Mouse (Mus musculus) megakaryocyte, embryonic 14.5 days (primary cell): ENCODE data around the gene Mettl27. TPM values are rescaled to one million over a fixed set of nuclear protein-coding genes. Genes with fewer than 3 reads are reported as not detected.
"Not testable (repeated sequence)": the region's sequence is repeated elsewhere in the genome, so short reads cannot be mapped to it uniquely, and the experiment has no call there.

Source experiments
- H3K27me3 ChIP-seq: replicated peaks from 2 replicates; pipeline ENCODE3; 2012; ENCODE audit warnings: inconsistent platforms
- H3K36me3 ChIP-seq: replicated peaks from 2 replicates; pipeline ENCODE3; 2012; ENCODE audit warnings: low read length, inconsistent platforms, mixed read lengths
- H3K4me1 ChIP-seq: 2 replicates; pipeline ENCODE4 v1.6.1; 2012; ENCODE audit warnings: inconsistent platforms
- H3K4me3 ChIP-seq: replicated peaks from 2 replicates; pipeline ENCODE3; 2012; ENCODE audit warnings: moderate library complexity, mild to moderate bottlenecking, inconsistent platforms
- H3K9me3 ChIP-seq: 2 replicates; pipeline ENCODE4 v1.6.1; 2012; ENCODE audit warnings: inconsistent platforms
- FLI1 ChIP-seq: IDR thresholded peaks from 2 replicates; pipeline ENCODE4 v1.6.1; 2012; ENCODE audit warnings: low read length, inconsistent platforms, mixed read lengths
- GATA1 ChIP-seq: IDR thresholded peaks from 3 replicates; pipeline ENCODE4 v1.6.1; 2012; ENCODE audit warnings: mixed read lengths, low read length, inconsistent platforms, borderline replicate concordance
- polyA plus RNA-seq: library from polyadenylated mRNA; stranded (reverse); fragments of >175 nt; gene quantifications from 2 replicates; pipeline ENCODE4 v1.2.3, GENCODE M21; 2012; ENCODE audit warnings: low replicate concordance; ENCODE audit not compliant: insufficient read depth

The Mettl27 gene
- polyA plus RNA-seq, 1 experiment, result 34.3 TPM

GRCm38 (mm10) chr5:134934666-134935065 lies 2.5 kb downstream of the Mettl27 start:
- H3K27me3 ChIP-seq, result no peaks in the 10 kb centered on the region
- peaks cover 50% of the 10 kb centered on the region for H3K36me3 ChIP-seq
- TF ChIP-seq FLI1 (no peak), GATA1 (no peak)
- no peaks in the 10 kb centered on the region for H3K9me3 ChIP-seq
- no peak overlapping the region for H3K4me3 ChIP-seq
- H3K4me1 ChIP-seq, result peaks cover 74% of the 10 kb centered on the region

DNA sequence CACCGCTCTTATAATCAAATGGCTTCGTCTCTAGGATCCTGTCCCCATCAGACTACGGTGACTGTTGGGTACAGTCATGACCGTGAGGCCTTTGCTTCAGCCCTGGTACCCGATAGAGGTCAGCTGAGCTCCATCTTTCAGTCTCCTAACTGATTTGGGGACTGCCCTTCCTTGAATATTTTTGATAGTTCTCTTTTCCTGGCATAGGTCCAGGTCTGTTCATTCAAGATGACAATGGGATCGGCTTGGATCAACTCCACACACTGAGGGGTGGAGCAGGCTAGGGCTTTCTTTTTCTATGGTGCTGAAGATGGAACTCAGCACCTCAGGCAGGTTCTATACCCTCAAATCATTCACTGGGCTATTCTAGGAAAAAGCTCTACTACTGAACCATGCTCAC lies 3.9 kb downstream of the Mettl27 start:
- TF ChIP-seq GATA1 (no peak), FLI1 (no peak)
- H3K36me3 ChIP-seq, result peaks cover 61% of the 10 kb centered on the region
- no peaks in the 10 kb centered on the region for H3K9me3 ChIP-seq
- no peak overlapping the region for H3K4me3 ChIP-seq
- H3K4me1 ChIP-seq, result peaks cover 77% of the 10 kb centered on the region
- H3K27me3 ChIP-seq, result no peaks in the 10 kb centered on the region

DNA sequence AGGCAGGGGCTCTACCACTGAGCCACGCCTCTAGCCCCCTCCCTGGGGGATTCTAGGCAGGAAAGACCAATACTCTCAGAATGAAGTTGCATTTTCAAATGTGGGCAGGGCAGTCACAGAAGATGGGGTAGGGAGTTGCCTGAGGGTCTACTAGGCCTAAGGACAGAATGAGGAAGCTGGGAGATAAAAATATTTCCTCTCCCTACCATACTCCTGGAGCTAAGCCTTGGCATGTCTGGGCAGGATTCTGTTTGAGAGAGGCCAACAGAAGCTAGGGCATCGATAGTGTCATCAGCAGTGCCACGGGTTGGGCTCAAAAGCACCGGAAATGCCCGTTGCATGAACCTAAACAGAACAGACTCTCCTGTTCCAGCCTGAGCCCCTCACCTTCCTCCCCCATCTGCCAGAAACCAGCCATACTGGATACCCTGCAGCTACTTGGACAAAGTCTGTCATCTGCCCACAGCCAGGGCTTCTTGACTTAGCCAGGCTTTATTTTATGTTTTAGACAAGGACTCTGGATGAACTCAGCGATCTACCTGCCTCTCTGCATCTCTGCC lies 4.5 kb downstream of the Mettl27 start:
- Histone ChIP-seq H3K9me3 (no peaks in the 10 kb centered on the region), H3K36me3 (peaks cover 67% of the 10 kb centered on the region), H3K4me1 (peaks cover 74% of the 10 kb centered on the region), H3K27me3 (no peaks in the 10 kb centered on the region), H3K4me3 (no peak overlapping the region)
- TF ChIP-seq FLI1 (no peak), GATA1 (no peak)

DNA sequence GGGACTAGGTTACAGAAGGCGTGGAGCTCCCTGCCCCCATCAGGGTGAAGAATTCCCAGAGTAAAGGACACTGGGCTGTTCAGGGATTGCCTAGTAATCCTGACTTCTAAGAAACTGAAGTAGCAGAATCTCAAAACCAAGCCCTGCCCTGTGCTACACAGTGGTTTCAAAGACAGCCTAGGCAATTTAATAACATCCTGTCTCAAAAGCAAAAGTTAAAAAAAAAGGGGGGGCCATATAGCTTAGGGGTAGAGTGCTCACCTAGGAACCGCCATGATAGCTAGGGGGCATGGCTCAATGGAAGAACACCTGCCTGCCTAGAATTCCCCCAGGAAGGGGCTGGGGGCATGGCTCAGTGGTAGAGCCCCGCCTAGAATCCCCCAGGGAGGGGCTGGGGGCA lies 6.9 kb downstream of the Mettl27 start:
- H3K36me3 ChIP-seq, result peaks cover 62% of the 10 kb centered on the region
- H3K4me3 ChIP-seq, result no peak overlapping the region
- peaks cover 68% of the 10 kb centered on the region for H3K4me1 ChIP-seq
- no peaks in the 10 kb centered on the region for H3K9me3 ChIP-seq
- H3K27me3 ChIP-seq, result no peaks in the 10 kb centered on the region
- TF ChIP-seq GATA1 (no peak), FLI1 (no peak)

DNA sequence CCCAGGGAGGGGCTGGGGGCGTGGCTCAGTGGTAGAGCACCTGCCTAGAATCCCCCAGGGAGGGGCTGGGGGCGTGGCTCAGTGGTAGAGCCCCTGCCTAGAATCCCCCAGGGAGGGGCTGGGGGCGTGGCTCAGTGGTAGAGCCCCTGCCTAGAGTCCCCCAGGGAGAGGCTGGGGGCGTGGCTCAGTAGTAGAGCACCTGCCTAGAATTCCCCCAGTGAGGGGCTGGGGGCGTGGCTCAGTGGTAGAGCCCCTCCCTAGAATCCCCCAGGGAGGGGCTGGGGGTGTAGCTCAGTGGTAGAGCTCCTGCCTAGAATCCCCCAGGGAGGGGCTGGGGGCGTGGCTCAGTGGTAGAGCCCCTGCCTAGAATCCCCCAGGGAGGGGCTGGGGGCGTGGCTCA lies 7.4 kb downstream of the Mettl27 start:
- H3K9me3 ChIP-seq, H3K27me3 ChIP-seq, H3K4me3 ChIP-seq: not testable (repeated sequence)
- H3K4me1 ChIP-seq, result peaks cover 68% of the 10 kb centered on the region
- H3K36me3 ChIP-seq, result peaks cover 57% of the 10 kb centered on the region

DNA sequence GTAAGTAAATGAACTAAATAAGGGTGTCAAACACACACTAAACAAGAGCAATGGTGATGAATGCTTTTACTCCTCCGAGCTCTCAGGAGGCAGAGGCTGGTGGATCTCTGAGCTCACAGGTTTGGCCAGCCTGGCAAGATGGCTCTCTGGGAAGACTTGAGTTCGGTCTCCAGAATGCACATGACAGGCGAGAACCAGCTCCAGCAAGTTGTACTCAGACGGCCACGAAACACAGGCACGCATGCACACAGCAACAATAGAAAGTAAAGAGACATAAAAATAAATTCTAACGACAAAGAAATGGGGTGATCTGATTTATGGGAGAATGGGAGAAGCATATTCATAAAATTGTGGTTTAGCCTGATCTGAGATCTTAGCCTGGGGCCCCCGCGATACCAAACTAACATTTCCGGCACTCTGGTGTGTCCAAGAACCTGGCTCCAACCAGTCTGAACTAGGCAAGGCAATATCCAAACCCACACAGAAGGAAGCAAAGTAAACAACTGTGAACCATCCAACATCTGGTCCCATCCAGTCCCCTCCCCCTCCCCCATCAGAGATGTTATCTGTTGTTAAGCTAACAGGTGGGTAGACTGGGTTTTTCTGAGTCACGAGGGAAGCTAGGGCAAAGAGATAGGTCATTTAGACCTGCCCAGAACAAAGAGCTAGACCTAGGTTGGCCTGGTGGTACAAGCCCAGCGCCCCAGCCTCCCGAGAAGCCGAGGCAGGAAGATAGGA lies 9.5 kb downstream of the Mettl27 start:
- peaks cover 11% of the 10 kb centered on the region for H3K27me3 ChIP-seq
- peaks cover 66% of the 10 kb centered on the region for H3K4me1 ChIP-seq
- H3K9me3 ChIP-seq, result no peaks in the 10 kb centered on the region
- H3K36me3 ChIP-seq, result peaks cover 38% of the 10 kb centered on the region
- TF ChIP-seq FLI1, result no peak
- no peak for TF ChIP-seq GATA1
- H3K4me3 ChIP-seq, result no peak overlapping the region

GRCm38 (mm10) chr5:134942740-134943139 lies 10.6 kb downstream of the Mettl27 start:
- Histone ChIP-seq H3K36me3 (peaks cover 27% of the 10 kb centered on the region), H3K27me3 (peaks cover 11% of the 10 kb centered on the region), H3K4me3 (no peak overlapping the region), H3K9me3 (no peaks in the 10 kb centered on the region), H3K4me1 (peaks cover 60% of the 10 kb centered on the region)
- TF ChIP-seq GATA1, result no peak
- no peak for TF ChIP-seq FLI1

DNA sequence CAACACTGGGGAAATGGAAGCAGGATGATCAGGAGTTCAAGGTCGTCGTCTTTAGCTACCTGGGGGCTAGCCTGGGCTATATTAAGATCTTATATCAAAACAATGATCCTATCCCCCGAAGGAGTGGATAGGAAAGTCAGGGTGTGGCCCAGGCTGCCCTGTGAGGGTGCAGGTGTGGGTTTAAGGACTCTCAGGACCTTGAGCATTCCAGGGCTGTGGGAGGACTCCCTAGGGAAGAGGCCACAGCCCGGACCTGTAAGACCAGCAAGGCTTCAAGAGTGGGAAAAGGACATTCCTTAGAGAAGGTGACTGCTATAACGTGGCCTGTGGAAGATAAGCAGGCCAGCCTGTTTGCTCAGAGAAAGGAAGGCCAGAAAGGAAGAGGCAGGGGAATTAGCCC lies 12.0 kb downstream of the Mettl27 start:
- peaks cover 64% of the 10 kb centered on the region for H3K4me1 ChIP-seq
- TF ChIP-seq FLI1 (no peak), GATA1 (no peak)
- peaks cover 11% of the 10 kb centered on the region for H3K27me3 ChIP-seq
- peaks cover 20% of the 10 kb centered on the region for H3K36me3 ChIP-seq
- H3K9me3 ChIP-seq, result no peaks in the 10 kb centered on the region
- no peak overlapping the region for H3K4me3 ChIP-seq

GRCm38 (mm10) chr5:134945266-134945959 lies 13.2 kb downstream of the Mettl27 start:
- Histone ChIP-seq H3K9me3 (no peaks in the 10 kb centered on the region), H3K27me3 (peaks cover 11% of the 10 kb centered on the region), H3K4me3 (no peak overlapping the region), H3K36me3 (peaks cover 16% of the 10 kb centered on the region), H3K4me1 (peaks cover 70% of the 10 kb centered on the region)
- no peak for TF ChIP-seq FLI1
- TF ChIP-seq GATA1, result no peak
